8 mouse cellular contexts compared by ENCODE assay signal in the genomic region with DNA sequence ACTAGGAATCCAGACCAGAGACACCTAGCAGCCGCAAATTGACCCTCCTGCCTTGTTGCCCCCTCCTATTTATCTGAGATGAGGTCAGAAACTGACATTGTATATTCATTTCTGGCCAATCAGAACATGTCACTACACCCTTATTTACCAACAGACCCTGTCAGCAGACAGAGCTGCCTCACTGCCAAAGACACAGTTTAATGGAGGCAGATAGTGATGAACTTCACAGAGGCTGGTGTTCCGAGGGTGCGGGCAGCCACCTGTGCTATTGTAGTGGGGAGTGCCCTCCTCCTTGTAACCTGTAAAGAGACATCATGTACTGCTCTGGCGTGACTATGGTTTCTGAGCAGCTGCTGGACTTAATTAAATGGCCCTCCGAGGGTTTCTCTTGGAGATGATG.
A peak's percentile ranks its signal among the peaks of the same experiment; 100 is the strongest.
DNase-seq lines count a peak whose midpoint lies in the region; TF ChIP-seq lines count a peak whose summit lies in the region.
"Not testable (repeated sequence)": the region's sequence is repeated elsewhere in the genome, so short reads cannot be mapped to it uniquely, and the experiment has no call there.

No protein-coding gene starts in this region.

- not testable (repeated sequence) for TF ChIP-seq POLR2A in cerebellum, adult 2 months (IDR thresholded peaks at IDR 0.05; ENCODE audit: borderline replicate concordance, insufficient read depth, low read length)

- H3K4me3 ChIP-seq in cerebellum, adult 2 months (replicated peaks; ENCODE audit: insufficient read depth, low read depth, low read length) = not testable (repeated sequence)

- not testable (repeated sequence) for TF ChIP-seq CTCF in cerebellum, adult 2 months (IDR thresholded peaks at IDR 0.05; ENCODE audit: borderline replicate concordance, insufficient read depth, low read depth, low read length)

- peak; percentile 10 to 40 for DNase-seq in CD8-positive naive resting alpha-beta T cell, adult 2 months (ENCODE audit: low read depth in 2 of 2, low spot score in 2 of 2)
- DNase-seq in cerebellum, adult 2 months = peak; percentile 23 to 32
- peak; percentile 34 for DNase-seq in gastrocnemius, postnatal 10 days
- DNase-seq in heart, postnatal 36 days = peak; percentile 19 to 44
- peak; percentile 37 to 49 for DNase-seq in layer of hippocampus, adult 8-10 months (ENCODE audit: low spot score in 2 of 2)
- peak; percentile 21 to 44 for DNase-seq in lung, adult 18-20 months
- peak; percentile 43 to 45 for DNase-seq in right cerebral cortex, postnatal 10 days (ENCODE audit: low spot score in 2 of 2)
- DNase-seq in thymus, postnatal 10 days (ENCODE audit: low spot score in 2 of 2) = peak; percentile 30 to 43

- H3K27ac ChIP-seq in cerebellum, adult 2 months (ENCODE audit: insufficient read depth, low read length) = not testable (repeated sequence)

- intact Hi-C loops in heart, postnatal 36 days (cut with DNase I) = not testable (repeated sequence)

- not testable (repeated sequence) for H3K4me1 ChIP-seq in cerebellum, adult 2 months (ENCODE audit: control insufficient read depth, insufficient read depth, low read length)

- not testable (repeated sequence) for H3K27me3 ChIP-seq in cerebellum, adult 2 months (ENCODE audit: control insufficient read depth, insufficient read depth, low read length)

- 74% methylated on average over 4 of the region's 5 CpGs for WGBS in cerebellum, adult 2 months
